Mouse (Mus musculus) kidney, embryonic 15.5 days (tissue): ENCODE measurements at regions not wholly inside any gene's neighbourhood (a gene's known extent, or its start where the extent isn't known, plus 50 kb on each side); places are given as distances from the start of the nearest gene placed in this dataset.

Experiments
- ATAC-seq: fragments of 200-750 bp; cut with Nextera tagmentation; replicated peaks from 2 replicates; pipeline ENCODE4 v1.8.0; 2017; ENCODE audit warnings: moderate TSS enrichment; ENCODE audit not compliant: low FRiP score
- H3K27ac ChIP-seq: fragments of 300-500 bp; sonication (generic); 2 replicates; pipeline ENCODE4 v1.5.1; 2015; ENCODE audit warnings: mild to moderate bottlenecking, inconsistent platforms
- H3K27me3 ChIP-seq: fragments of 300-500 bp; sonication (generic); 2 replicates; pipeline ENCODE4 v1.6.1; 2015; ENCODE audit warnings: inconsistent platforms
- H3K36me3 ChIP-seq: fragments of 300-500 bp; sonication (generic); 2 replicates; pipeline ENCODE4 v1.6.1; 2015; ENCODE audit warnings: inconsistent platforms
- H3K4me1 ChIP-seq: fragments of 300-500 bp; sonication (generic); 2 replicates; pipeline ENCODE4 v1.6.1; 2015; ENCODE audit warnings: inconsistent platforms
- H3K4me2 ChIP-seq: fragments of 300-500 bp; sonication (generic); 2 replicates; pipeline ENCODE4 v1.6.1; 2015; ENCODE audit warnings: moderate library complexity, mild to moderate bottlenecking, inconsistent platforms
- H3K4me3 ChIP-seq: fragments of 300-500 bp; sonication (generic); replicated peaks from 2 replicates; pipeline ENCODE4 v1.5.1; 2015; ENCODE audit warnings: mild to moderate bottlenecking, inconsistent platforms
- H3K9ac ChIP-seq: fragments of 300-500 bp; sonication (generic); 2 replicates; pipeline ENCODE4 v1.6.1; 2015; ENCODE audit warnings: mild to moderate bottlenecking, inconsistent platforms
- H3K9me3 ChIP-seq: fragments of 300-500 bp; sonication (generic); replicated peaks from 2 replicates; pipeline ENCODE4 v1.6.1; 2016; ENCODE audit warnings: inconsistent platforms
- WGBS: fragments of 180-500 bp; shearing (Covaris S2); methylation state at CpG from one replicate; pipeline ENCODE4 v1.1.7; 2015; ENCODE audit warnings: mixed read lengths; 5-methylcytosine and 5-hydroxymethylcytosine counted together

GRCm38 (mm10) chr1:121136846-121137245 lies 195.5 kb downstream of the Insig2 start:
- Histone ChIP-seq H3K9me3 (no peaks in the 10 kb centered on the region), H3K27me3 (no peaks in the 10 kb centered on the region), H3K27ac (no peak overlapping the region), H3K36me3 (no peaks in the 10 kb centered on the region), H3K4me1 (no peaks in the 10 kb centered on the region), H3K4me3 (no peak overlapping the region), H3K4me2 (no peak overlapping the region), H3K9ac (no peak overlapping the region)
- WGBS, result 93% methylated on average over 4 of the region's 4 CpGs
- ATAC-seq, result no peak

GRCm38 (mm10) chr1:121144981-121145380 lies 187.4 kb downstream of the Insig2 start:
- ATAC-seq, result no peak
- H3K4me1 ChIP-seq, result no peaks in the 10 kb centered on the region
- no peak overlapping the region for H3K27ac ChIP-seq
- no peaks in the 10 kb centered on the region for H3K9me3 ChIP-seq
- 94% methylated on average over 1 of the region's 1 CpGs for WGBS
- H3K27me3 ChIP-seq, result no peaks in the 10 kb centered on the region
- no peaks in the 10 kb centered on the region for H3K36me3 ChIP-seq
- no peak overlapping the region for H3K4me2 ChIP-seq
- no peak overlapping the region for H3K9ac ChIP-seq
- H3K4me3 ChIP-seq, result no peak overlapping the region

GRCm38 (mm10) chr1:121153476-121153875 lies 178.9 kb downstream of the Insig2 start:
- H3K4me1 ChIP-seq, result no peaks in the 10 kb centered on the region
- WGBS, result 77% methylated on average over 5 of the region's 5 CpGs
- ATAC-seq, result no peak
- no peaks in the 10 kb centered on the region for H3K36me3 ChIP-seq
- H3K9me3 ChIP-seq, result no peaks in the 10 kb centered on the region
- no peak overlapping the region for H3K9ac ChIP-seq
- no peak overlapping the region for H3K27ac ChIP-seq
- H3K4me3 ChIP-seq, result no peak overlapping the region
- 0 out of 2 replicates have a peak, but pooled peaks cover 5% of the 10 kb centered on the region for H3K27me3 ChIP-seq
- no peak overlapping the region for H3K4me2 ChIP-seq

GRCm38 (mm10) chr1:121154616-121155015 lies 177.8 kb downstream of the Insig2 start:
- Histone ChIP-seq H3K27me3 (0 out of 2 replicates have a peak, but pooled peaks cover 5% of the 10 kb centered on the region), H3K9me3 (no peaks in the 10 kb centered on the region), H3K4me3 (no peak overlapping the region), H3K27ac (no peak overlapping the region), H3K4me2 (no peak overlapping the region), H3K9ac (no peak overlapping the region), H3K36me3 (no peaks in the 10 kb centered on the region), H3K4me1 (no peaks in the 10 kb centered on the region)
- no peak for ATAC-seq
- WGBS, result 51% methylated on average over 8 of the region's 8 CpGs

- ATAC-seq, result no peak
- WGBS, result 11% methylated on average over 3 of the region's 3 CpGs
These were observed 163.7 kb downstream of the Insig2 start for GRCm38 (mm10) chr1:121168651-121169050.

GRCm38 (mm10) chr1:121176541-121176940 lies 155.8 kb downstream of the Insig2 start:
- H3K27ac ChIP-seq, result no peak overlapping the region
- no peak overlapping the region for H3K4me3 ChIP-seq
- H3K36me3 ChIP-seq, result no peaks in the 10 kb centered on the region
- peaks cover 61% of the 10 kb centered on the region for H3K27me3 ChIP-seq
- H3K9ac ChIP-seq, result no peak overlapping the region
- H3K9me3 ChIP-seq, result no peaks in the 10 kb centered on the region
- H3K4me2 ChIP-seq, result no peak overlapping the region
- 14% methylated on average over 3 of the region's 3 CpGs for WGBS
- peaks cover 7% of the 10 kb centered on the region for H3K4me1 ChIP-seq
- ATAC-seq, result no peak

More at GRCm38 (mm10) chr1:121168651-121169050, 163.7 kb downstream of the Insig2 start:
- no peaks in the 10 kb centered on the region for H3K36me3 ChIP-seq
- H3K27ac ChIP-seq, result no peak overlapping the region
- peaks cover 4% of the 10 kb centered on the region; the same call in 1 of the 2 replicates for H3K27me3 ChIP-seq
- H3K9ac ChIP-seq, result no peak overlapping the region
- no peak overlapping the region for H3K4me2 ChIP-seq
- H3K4me1 ChIP-seq, result no peaks in the 10 kb centered on the region
- no peak overlapping the region for H3K4me3 ChIP-seq
- no peaks in the 10 kb centered on the region for H3K9me3 ChIP-seq

- 5% methylated on average over 22 of the region's 22 CpGs for WGBS
- no peaks in the 10 kb centered on the region for H3K9me3 ChIP-seq
- peak overlapping the region; percentile 48 for H3K4me2 ChIP-seq
- H3K36me3 ChIP-seq, result no peaks in the 10 kb centered on the region
- ATAC-seq, result no peak
- H3K4me3 ChIP-seq, result peak overlapping the region; percentile 22; the same call in 1 of the 2 replicates
- peaks cover 7% of the 10 kb centered on the region for H3K4me1 ChIP-seq
- no peak overlapping the region for H3K27ac ChIP-seq
- H3K9ac ChIP-seq, result no peak overlapping the region
- peaks cover 69% of the 10 kb centered on the region for H3K27me3 ChIP-seq
These were observed 155.1 kb downstream of the Insig2 start for GRCm38 (mm10) chr1:121177136-121177907.

GRCm38 (mm10) chr1:121177908-121178311 lies 154.5 kb downstream of the Insig2 start:
- WGBS, result under 1% methylated on average over 31 of the region's 31 CpGs
- H3K4me2 ChIP-seq, result peak overlapping the region; percentile 48
- peak overlapping the region; percentile 22 for H3K4me3 ChIP-seq
- no peaks in the 10 kb centered on the region for H3K9me3 ChIP-seq
- no peaks in the 10 kb centered on the region for H3K36me3 ChIP-seq
- H3K27ac ChIP-seq, result no peak overlapping the region
- no peak for ATAC-seq
- H3K4me1 ChIP-seq, result peaks cover 7% of the 10 kb centered on the region
- peaks cover 72% of the 10 kb centered on the region for H3K27me3 ChIP-seq
- H3K9ac ChIP-seq, result no peak overlapping the region

GRCm38 (mm10) chr1:121178611-121179245 lies 153.7 kb downstream of the Insig2 start:
- Histone ChIP-seq H3K9me3 (no peaks in the 10 kb centered on the region), H3K9ac (no peak overlapping the region), H3K27ac (no peak overlapping the region), H3K27me3 (peaks cover 71% of the 10 kb centered on the region), H3K4me2 (no peak overlapping the region), H3K4me1 (peaks cover 7% of the 10 kb centered on the region), H3K4me3 (no peak overlapping the region), H3K36me3 (no peaks in the 10 kb centered on the region)
- 1% methylated on average over 17 of the region's 17 CpGs for WGBS
- ATAC-seq, result no peak

- no peaks in the 10 kb centered on the region for H3K9me3 ChIP-seq
- no peak overlapping the region for H3K9ac ChIP-seq
- peak overlapping the region; percentile 30; the same call in 1 of the 2 replicates for H3K4me2 ChIP-seq
- 16% methylated on average over 20 of the region's 20 CpGs for WGBS
- peak; percentile 56; the same call in 1 of the 2 replicates for ATAC-seq
- no peak overlapping the region for H3K4me3 ChIP-seq
- H3K27ac ChIP-seq, result no peak overlapping the region
- peaks cover 7% of the 10 kb centered on the region for H3K4me1 ChIP-seq
- H3K27me3 ChIP-seq, result peaks cover 71% of the 10 kb centered on the region
- no peaks in the 10 kb centered on the region for H3K36me3 ChIP-seq
These were observed 151.9 kb downstream of the Insig2 start for GRCm38 (mm10) chr1:121180273-121181030.

- Histone ChIP-seq H3K36me3 (no peaks in the 10 kb centered on the region), H3K9me3 (no peaks in the 10 kb centered on the region), H3K4me3 (no peak overlapping the region), H3K27ac (no peak overlapping the region), H3K27me3 (peaks cover 9% of the 10 kb centered on the region), H3K9ac (no peak overlapping the region), H3K4me2 (no peak overlapping the region), H3K4me1 (no peaks in the 10 kb centered on the region)
- WGBS, result 47% methylated on average over 2 of the region's 2 CpGs
- ATAC-seq, result no peak
These were observed 143.5 kb downstream of the Insig2 start for GRCm38 (mm10) chr1:121188895-121189294.

GRCm38 (mm10) chr1:121194800-121195199 lies 137.6 kb downstream of the Insig2 start:
- ATAC-seq, result no peak
- Histone ChIP-seq H3K4me1 (no peaks in the 10 kb centered on the region), H3K36me3 (no peaks in the 10 kb centered on the region), H3K27ac (no peak overlapping the region), H3K9ac (no peak overlapping the region), H3K9me3 (no peaks in the 10 kb centered on the region), H3K4me2 (no peak overlapping the region), H3K4me3 (no peak overlapping the region), H3K27me3 (no peaks in the 10 kb centered on the region)
- WGBS, result 92% methylated on average over 4 of the region's 4 CpGs
